In genomic region chr10:123248063-123248462, GRCm38 (mm10) we compare ENCODE assay signal across 33 mouse cellular contexts. TPM values are rescaled to one million over a fixed set of nuclear protein-coding genes. Genes with fewer than 3 reads are reported as not detected.
"Had no signal": no experiment of that assay in that cellular context is flagged by ENCODE, and none has a peak within 500 bp of the region (broad histone marks: within the 10 kb centered on the region; RNA-seq: fewer than 3 reads in every experiment).

No protein-coding gene starts in this region.

- H3K4me3 ChIP-seq: limb, embryonic 10.5 days; limb, embryonic 12.5 days; limb, embryonic 13.5 days; limb, embryonic 15.5 days; liver, embryonic 12.5 days; liver, embryonic 13.5 days; liver, embryonic 15.5 days; lung, embryonic 15.5 days; megakaryocyte, embryonic 14.5 days; midbrain, embryonic 10.5 days; midbrain, embryonic 12.5 days; midbrain, embryonic 13.5 days; midbrain, embryonic 15.5 days; myocyte had no signal

- H3K9ac ChIP-seq: limb, embryonic 12.5 days; limb, embryonic 13.5 days; limb, embryonic 15.5 days; liver, embryonic 12.5 days; liver, embryonic 13.5 days; liver, embryonic 14.5 days; liver, embryonic 15.5 days; liver, postnatal 0 days; lung, embryonic 14.5 days; lung, embryonic 15.5 days; midbrain, embryonic 12.5 days; midbrain, embryonic 13.5 days; midbrain, embryonic 15.5 days had no signal

- H3K4me2 ChIP-seq: limb, embryonic 12.5 days; limb, embryonic 13.5 days; limb, embryonic 15.5 days; liver, embryonic 11.5 days; liver, embryonic 12.5 days; liver, embryonic 13.5 days; liver, embryonic 15.5 days; lung, embryonic 14.5 days; lung, embryonic 15.5 days; midbrain, embryonic 11.5 days; midbrain, embryonic 12.5 days; midbrain, embryonic 13.5 days; midbrain, embryonic 15.5 days had no signal

- H3K27me3 ChIP-seq: limb, embryonic 12.5 days; limb, embryonic 13.5 days; limb, embryonic 15.5 days; liver, embryonic 12.5 days; liver, embryonic 13.5 days; liver, embryonic 15.5 days; lung, embryonic 15.5 days; megakaryocyte, embryonic 14.5 days; midbrain, embryonic 12.5 days; midbrain, embryonic 13.5 days; midbrain, embryonic 15.5 days had no signal

- H3K27ac ChIP-seq: limb, embryonic 10.5 days; limb, embryonic 12.5 days; limb, embryonic 13.5 days; limb, embryonic 15.5 days; liver, embryonic 12.5 days; liver, embryonic 13.5 days; liver, embryonic 14.5 days; liver, embryonic 15.5 days; lung, embryonic 15.5 days; macrophage; midbrain, embryonic 10.5 days; midbrain, embryonic 12.5 days; midbrain, embryonic 13.5 days; midbrain, embryonic 15.5 days had no signal

- H3K36me3 ChIP-seq: limb, embryonic 10.5 days; limb, embryonic 12.5 days; limb, embryonic 13.5 days; limb, embryonic 15.5 days; liver, embryonic 12.5 days; liver, embryonic 13.5 days; liver, embryonic 15.5 days; lung, embryonic 15.5 days; midbrain, embryonic 10.5 days; midbrain, embryonic 12.5 days; midbrain, embryonic 13.5 days; midbrain, embryonic 15.5 days had no signal

- H3K4me1 ChIP-seq: limb, embryonic 10.5 days; limb, embryonic 12.5 days; limb, embryonic 13.5 days; limb, embryonic 15.5 days; liver, embryonic 12.5 days; liver, embryonic 13.5 days; liver, embryonic 15.5 days; lung, embryonic 15.5 days; megakaryocyte, embryonic 14.5 days; midbrain, embryonic 12.5 days; midbrain, embryonic 13.5 days; midbrain, embryonic 15.5 days had no signal

- H3K9me3 ChIP-seq: limb, embryonic 10.5 days; limb, embryonic 12.5 days; limb, embryonic 13.5 days; limb, embryonic 15.5 days; liver, embryonic 12.5 days; liver, embryonic 13.5 days; liver, embryonic 15.5 days; lung, embryonic 15.5 days; megakaryocyte, embryonic 14.5 days; midbrain, embryonic 10.5 days; midbrain, embryonic 12.5 days; midbrain, embryonic 13.5 days; midbrain, embryonic 15.5 days had no signal

- DNase-seq: left cerebral cortex, postnatal 4 days; liver; liver, embryonic 13.5 days; liver, postnatal 0 days; lung, adult 18-20 months; lung, adult 2 months; lung, embryonic 14.5 days; lung, postnatal 10 days; lung, postnatal 14 days; lung, postnatal 36 days; lung, postnatal 4 days; midbrain, embryonic 14.5 days had no signal

RNA-seq across cellular contexts. Expression of gene Fam19a2, which starts 15.7 kb away (rescaled TPM):
- total RNA-seq: megakaryocyte progenitor cell, adult 5-6 weeks; megakaryocyte, adult 5-6 weeks; megakaryocyte-erythroid progenitor cell, adult 5-6 weeks; monocyte, adult 5-6 weeks had no signal
- polyA plus RNA-seq: macrophage had no signal
